Mouse (Mus musculus) MEL (cell line): ENCODE results near the gene Cpsf6. TPM values are rescaled to one million over a fixed set of nuclear protein-coding genes. Genes with fewer than 3 reads are reported as not detected.

Source experiments
- DNase-seq: peaks from one replicate; pipeline ENCODE4 v3.0.0; 2011; ENCODE audit warnings: low read depth, low spot score
- H3K27ac ChIP-seq: 2 replicates; pipeline ENCODE4 v1.5.1; 2012; ENCODE audit warnings: low read depth, mild to moderate bottlenecking, control low read depth, low read length, moderate library complexity; ENCODE audit not compliant: control insufficient read depth
- H3K27me3 ChIP-seq, 2 experiments: fragments of 150-350 bp in 1 of 2; sonication (generic) in 1 of 2; 2 replicates each; pipeline ENCODE4 v1.6.1; 2012; ENCODE audit warnings: low read length in 2 of 2, mild to moderate bottlenecking in 2 of 2, improper control_type of control experiment in 1 of 2, moderate library complexity in 1 of 2; ENCODE audit not compliant: insufficient read depth in 2 of 2, control insufficient read depth in 1 of 2
- H3K36me3 ChIP-seq, 2 experiments: 2 replicates each; pipeline ENCODE4 v1.6.1; 2012 to 2014; ENCODE audit warnings: low read length in 2 of 2, improper control_type of control experiment in 1 of 2, inconsistent platforms in 1 of 2, mild to moderate bottlenecking in 1 of 2; ENCODE audit not compliant: insufficient read depth in 2 of 2, control insufficient read depth in 1 of 2
- H3K4me1 ChIP-seq, 2 experiments: fragments of 150-350 bp in 1 of 2; sonication (generic) in 1 of 2; 2 replicates each; pipeline ENCODE4 v1.6.1; 2012; ENCODE audit warnings: low read length in 2 of 2, improper control_type of control experiment in 1 of 2, mild to moderate bottlenecking in 1 of 2; ENCODE audit not compliant: insufficient read depth in 2 of 2, control insufficient read depth in 1 of 2
- H3K4me3 ChIP-seq, 2 experiments: fragments of 150-350 bp in 1 of 2; sonication (generic) in 1 of 2; 2 replicates each; pipeline ENCODE4 v1.5.1; 2012; ENCODE audit warnings: low read depth in 2 of 2, low read length in 2 of 2, mild to moderate bottlenecking in 2 of 2, moderate library complexity in 2 of 2, control low read depth in 1 of 2, improper control_type of control experiment in 1 of 2; ENCODE audit not compliant: control insufficient read depth in 1 of 2, insufficient read depth in 1 of 2
- H3K79me2 ChIP-seq: 2 replicates; pipeline ENCODE4 v1.6.1; 2012; ENCODE audit warnings: mild to moderate bottlenecking, low read length, moderate library complexity; ENCODE audit not compliant: control insufficient read depth, poor library complexity, insufficient read depth
- H3K9ac ChIP-seq: 2 replicates; pipeline ENCODE4 v1.6.1; 2012; ENCODE audit warnings: low read depth, mild to moderate bottlenecking, control low read depth, low read length, moderate library complexity; ENCODE audit not compliant: control insufficient read depth, poor library complexity, severe bottlenecking
- H3K9me3 ChIP-seq: fragments of 150-350 bp; sonication (generic); replicated peaks from 2 replicates; pipeline ENCODE4 v1.6.1; 2012; ENCODE audit warnings: mild to moderate bottlenecking, low read length, improper control_type of control experiment, moderate library complexity; ENCODE audit not compliant: insufficient read depth
- EP300 ChIP-seq, 2 experiments: IDR thresholded peaks; 2 replicates each; pipeline ENCODE4 v1.6.1; 2011; ENCODE audit warnings: improper control_type of control experiment in 2 of 2, low read length in 2 of 2, low read depth in 1 of 2, mild to moderate bottlenecking in 1 of 2
- JUND ChIP-seq: IDR thresholded peaks from 2 replicates; pipeline ENCODE4 v1.6.1; 2011; ENCODE audit warnings: low read depth, mild to moderate bottlenecking, improper control_type of control experiment, low read length
- KAT2A ChIP-seq: conservative IDR thresholded peaks from 2 replicates; pipeline ENCODE4 v1.6.1; 2012; ENCODE audit warnings: low read depth, low read length, improper control_type of control experiment, inconsistent platforms
- MAX ChIP-seq: IDR thresholded peaks from 2 replicates; pipeline ENCODE4 v1.6.1; 2011; ENCODE audit warnings: low read length, improper control_type of control experiment
- MAZ ChIP-seq: IDR thresholded peaks from 2 replicates; pipeline ENCODE4 v1.6.1; 2012; ENCODE audit warnings: low read depth, mild to moderate bottlenecking, inconsistent platforms, low read length, improper control_type of control experiment
- MEF2A ChIP-seq: IDR thresholded peaks from 2 replicates; pipeline ENCODE4 v1.6.1; 2014; ENCODE audit warnings: low read depth, mild to moderate bottlenecking, inconsistent platforms, low read length, improper control_type of control experiment; ENCODE audit not compliant: poor library complexity, insufficient replicate concordance, severe bottlenecking; ENCODE audit errors: extremely low read depth
- MXI1 ChIP-seq: IDR thresholded peaks from 2 replicates; pipeline ENCODE4 v1.6.1; 2011; ENCODE audit warnings: mild to moderate bottlenecking, low read depth, low read length, improper control_type of control experiment
- MYB ChIP-seq: IDR thresholded peaks from 2 replicates; pipeline ENCODE4 v1.6.1; 2011; ENCODE audit warnings: mild to moderate bottlenecking, low read depth, low read length, improper control_type of control experiment
- MYC ChIP-seq: IDR thresholded peaks from 2 replicates; pipeline ENCODE4 v1.6.1; 2011; ENCODE audit warnings: low read depth, mild to moderate bottlenecking, low read length, improper control_type of control experiment, moderate library complexity
- TCF12 ChIP-seq: IDR thresholded peaks from 2 replicates; pipeline ENCODE4 v1.6.1; 2014; ENCODE audit warnings: low read depth, mild to moderate bottlenecking, inconsistent platforms, low read length, improper control_type of control experiment, moderate library complexity
- UBTF ChIP-seq: IDR thresholded peaks from 2 replicates; pipeline ENCODE4 v1.6.1; 2012; ENCODE audit warnings: low read depth, mild to moderate bottlenecking, inconsistent platforms, low read length, improper control_type of control experiment, moderate library complexity, borderline replicate concordance; ENCODE audit not compliant: insufficient read depth
- USF1 ChIP-seq: IDR thresholded peaks from 2 replicates; pipeline ENCODE4 v1.6.1; 2014; ENCODE audit warnings: low read depth, mild to moderate bottlenecking, inconsistent platforms, low read length, improper control_type of control experiment, moderate library complexity
- ZC3H11A ChIP-seq: IDR thresholded peaks from 2 replicates; pipeline ENCODE4 v1.6.1; 2012; ENCODE audit warnings: low read depth, mild to moderate bottlenecking, inconsistent platforms, low read length, improper control_type of control experiment
- polyA plus RNA-seq, 2 experiments: library from polyadenylated mRNA; stranded (reverse) in 1 of 2; unstranded in 1 of 2; fragments of >175 nt in 1 of 2; fragments of >200 nt in 1 of 2; gene quantifications; 2 replicates each; pipeline versions ENCODE4 v1.2.1 to v1.2.4; 2012; ENCODE audit warnings: low replicate concordance in 2 of 2, low read depth in 1 of 2; ENCODE audit not compliant: insufficient read length in 2 of 2, insufficient read depth in 1 of 2, missing spikeins in 1 of 2
- total RNA-seq: library from RNA; depleted of rRNA; stranded (reverse); fragments of 300-350 nt; gene quantifications from 2 replicates; pipeline ENCODE4 v1.2.3, GENCODE M21; 2012

Cpsf6 gene
- total and polyA plus RNA-seq, 3 experiments: 85.7 to 88.2 TPM; not detected in 1

GRCm38 (mm10) chr10:117382996-117383550, 3.3 kb upstream of the Cpsf6 start:
- H3K4me1 ChIP-seq: peaks cover 0 to 4% of the 10 kb centered on the region in 2 experiments; a peak in 1 of 4 replicates
- DNase-seq: no peak
- peaks cover 0 to 2% of the 10 kb centered on the region in 2 experiments; a peak in 2 of 4 replicates for H3K36me3 ChIP-seq
- H3K4me3 ChIP-seq: no peak overlapping the region
- no peak overlapping the region for H3K9ac ChIP-seq
- H3K27me3 ChIP-seq: no peaks in the 10 kb centered on the region
- TF ChIP-seq MAX (no peak), KAT2A (no peak)
- no peaks in the 10 kb centered on the region for H3K9me3 ChIP-seq
- H3K79me2 ChIP-seq: no peaks in the 10 kb centered on the region
- no peak overlapping the region for H3K27ac ChIP-seq

- no peaks in the 10 kb centered on the region for H3K9me3 ChIP-seq
- TF ChIP-seq MYB (no peak), MXI1 (no peak), UBTF (no peak), ZC3H11A (no peak), MYC (no peak), MEF2A (no peak), MAZ (no peak), TCF12 (no peak), EP300 (IDR thresholded peaks at IDR 0.05; ENCODE audit: low read depth in 1 of 2, low read length in 2 of 2) (no peak), JUND (no peak), USF1 (no peak)
- TF ChIP-seq, all 39 proteins: peak for 0
- H3K4me3 ChIP-seq: no peak overlapping the region
- H3K27me3 ChIP-seq: no peaks in the 10 kb centered on the region
- no peak for DNase-seq
- H3K4me1 ChIP-seq: peaks cover 0 to 4% of the 10 kb centered on the region in 2 experiments; a peak in 1 of 4 replicates
- no peak overlapping the region for H3K9ac ChIP-seq
- H3K79me2 ChIP-seq: no peaks in the 10 kb centered on the region
- peaks cover 0 to 5% of the 10 kb centered on the region in 2 experiments; a peak in 2 of 4 replicates for H3K36me3 ChIP-seq
- no peak overlapping the region for H3K27ac ChIP-seq
These were observed 2.3 kb upstream of the Cpsf6 start for GRCm38 (mm10) chr10:117382146-117382545.
